Mouse (Mus musculus): ENCODE measurements around the gene Edn1. TPM values are rescaled to one million over a fixed set of nuclear protein-coding genes. Genes with fewer than 3 reads are reported as not detected.

Gene Edn1
- 4.6 TPM for polyA plus RNA-seq (2014; fragmentation: Illumina TruSeq; extraction: RNeasy Lipid Tissue Mini Kit (QIAGEN cat#74804); ENCODE audit: low read depth, low replicate concordance)

DNA sequence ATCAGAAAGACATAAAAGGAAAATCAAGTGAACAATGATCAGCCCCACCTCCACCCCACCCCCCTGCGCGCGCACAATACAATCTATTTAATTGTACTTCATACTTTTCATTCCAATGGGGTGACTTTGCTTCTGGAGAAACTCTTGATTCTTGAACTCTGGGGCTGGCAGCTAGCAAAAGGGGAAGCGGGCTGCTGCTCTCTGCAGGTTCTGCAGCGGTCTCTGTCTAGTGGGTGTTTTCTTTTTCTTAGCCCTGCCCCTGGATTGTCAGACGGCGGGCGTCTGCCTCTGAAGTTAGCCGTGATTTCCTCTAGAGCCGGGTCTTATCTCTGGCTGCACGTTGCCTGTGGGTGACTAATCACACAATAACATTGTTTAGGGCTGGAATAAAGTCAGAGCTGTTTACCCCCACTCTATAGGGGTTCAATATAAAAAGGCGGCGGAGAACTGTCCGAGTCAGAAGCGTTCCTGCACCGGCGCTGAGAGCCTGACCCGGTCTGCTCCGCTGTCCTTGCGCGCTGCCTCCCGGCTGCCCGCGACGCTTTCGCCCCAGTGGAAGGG is at the start of gene Edn1:
Edn1 (plus strand) TSS at position 316 of the 561 bp plus-strand sequence.

Other genes starting within 250 kb of the Edn1 start
- 15.1 TPM for gene Hivep1, start 249.5 kb upstream of the Edn1 start, polyA plus RNA-seq (2014; fragmentation: Illumina TruSeq; extraction: RNeasy Lipid Tissue Mini Kit (QIAGEN cat#74804); ENCODE audit: low read depth, low replicate concordance)

Data from heart, adult 10 weeks (tissue).